Mouse (Mus musculus) MEL (cell line): ENCODE results near the gene Kctd5. TPM values are rescaled to one million over a fixed set of nuclear protein-coding genes. Genes with fewer than 3 reads are reported as not detected.

Experiments used
- DNase-seq: peaks from one replicate; pipeline ENCODE4 v3.0.0; 2011; ENCODE audit warnings: low read depth, low spot score
- H3K27ac ChIP-seq: 2 replicates; pipeline ENCODE4 v1.5.1; 2012; ENCODE audit warnings: low read depth, mild to moderate bottlenecking, control low read depth, low read length, moderate library complexity; ENCODE audit not compliant: control insufficient read depth
- H3K27me3 ChIP-seq, 2 experiments: fragments of 150-350 bp in 1 of 2; sonication (generic) in 1 of 2; 2 replicates each; pipeline ENCODE4 v1.6.1; 2012; ENCODE audit warnings: low read length in 2 of 2, mild to moderate bottlenecking in 2 of 2, improper control_type of control experiment in 1 of 2, moderate library complexity in 1 of 2; ENCODE audit not compliant: insufficient read depth in 2 of 2, control insufficient read depth in 1 of 2
- H3K36me3 ChIP-seq, 2 experiments: 2 replicates each; pipeline ENCODE4 v1.6.1; 2012 to 2014; ENCODE audit warnings: low read length in 2 of 2, improper control_type of control experiment in 1 of 2, inconsistent platforms in 1 of 2, mild to moderate bottlenecking in 1 of 2; ENCODE audit not compliant: insufficient read depth in 2 of 2, control insufficient read depth in 1 of 2
- H3K4me1 ChIP-seq, 2 experiments: fragments of 150-350 bp in 1 of 2; sonication (generic) in 1 of 2; 2 replicates each; pipeline ENCODE4 v1.6.1; 2012; ENCODE audit warnings: low read length in 2 of 2, improper control_type of control experiment in 1 of 2, mild to moderate bottlenecking in 1 of 2; ENCODE audit not compliant: insufficient read depth in 2 of 2, control insufficient read depth in 1 of 2
- H3K4me3 ChIP-seq, 2 experiments: fragments of 150-350 bp in 1 of 2; sonication (generic) in 1 of 2; 2 replicates each; pipeline ENCODE4 v1.5.1; 2012; ENCODE audit warnings: low read depth in 2 of 2, low read length in 2 of 2, mild to moderate bottlenecking in 2 of 2, moderate library complexity in 2 of 2, control low read depth in 1 of 2, improper control_type of control experiment in 1 of 2; ENCODE audit not compliant: control insufficient read depth in 1 of 2, insufficient read depth in 1 of 2
- H3K79me2 ChIP-seq: 2 replicates; pipeline ENCODE4 v1.6.1; 2012; ENCODE audit warnings: mild to moderate bottlenecking, low read length, moderate library complexity; ENCODE audit not compliant: control insufficient read depth, poor library complexity, insufficient read depth
- H3K9ac ChIP-seq: 2 replicates; pipeline ENCODE4 v1.6.1; 2012; ENCODE audit warnings: low read depth, mild to moderate bottlenecking, control low read depth, low read length, moderate library complexity; ENCODE audit not compliant: control insufficient read depth, poor library complexity, severe bottlenecking
- H3K9me3 ChIP-seq: fragments of 150-350 bp; sonication (generic); replicated peaks from 2 replicates; pipeline ENCODE4 v1.6.1; 2012; ENCODE audit warnings: mild to moderate bottlenecking, low read length, improper control_type of control experiment, moderate library complexity; ENCODE audit not compliant: insufficient read depth
- GABPA ChIP-seq: IDR thresholded peaks from 2 replicates; pipeline ENCODE4 v1.6.1; 2012; ENCODE audit warnings: low read depth, mild to moderate bottlenecking, inconsistent platforms, low read length, improper control_type of control experiment, moderate library complexity
- GATA1 ChIP-seq: IDR thresholded peaks from 2 replicates; pipeline ENCODE4 v1.6.1; 2011; ENCODE audit warnings: low read depth, low read length, improper control_type of control experiment
- KAT2A ChIP-seq: conservative IDR thresholded peaks from 2 replicates; pipeline ENCODE4 v1.6.1; 2012; ENCODE audit warnings: low read depth, low read length, improper control_type of control experiment, inconsistent platforms
- MAX ChIP-seq: IDR thresholded peaks from 2 replicates; pipeline ENCODE4 v1.6.1; 2011; ENCODE audit warnings: low read length, improper control_type of control experiment
- MAZ ChIP-seq: IDR thresholded peaks from 2 replicates; pipeline ENCODE4 v1.6.1; 2012; ENCODE audit warnings: low read depth, mild to moderate bottlenecking, inconsistent platforms, low read length, improper control_type of control experiment
- MYC ChIP-seq: IDR thresholded peaks from 2 replicates; pipeline ENCODE4 v1.6.1; 2011; ENCODE audit warnings: low read depth, mild to moderate bottlenecking, low read length, improper control_type of control experiment, moderate library complexity
- TCF12 ChIP-seq: IDR thresholded peaks from 2 replicates; pipeline ENCODE4 v1.6.1; 2014; ENCODE audit warnings: low read depth, mild to moderate bottlenecking, inconsistent platforms, low read length, improper control_type of control experiment, moderate library complexity
- ZNF384 ChIP-seq: IDR thresholded peaks from 2 replicates; pipeline ENCODE4 v1.6.1; 2012; ENCODE audit warnings: low read depth, mild to moderate bottlenecking, inconsistent platforms, low read length, improper control_type of control experiment
- polyA plus RNA-seq, 2 experiments: library from polyadenylated mRNA; stranded (reverse) in 1 of 2; unstranded in 1 of 2; fragments of >175 nt in 1 of 2; fragments of >200 nt in 1 of 2; gene quantifications; 2 replicates each; pipeline versions ENCODE4 v1.2.1 to v1.2.4; 2012; ENCODE audit warnings: low replicate concordance in 2 of 2, low read depth in 1 of 2; ENCODE audit not compliant: insufficient read length in 2 of 2, insufficient read depth in 1 of 2, missing spikeins in 1 of 2
- total RNA-seq: library from RNA; depleted of rRNA; stranded (reverse); fragments of 300-350 nt; gene quantifications from 2 replicates; pipeline ENCODE4 v1.2.3, GENCODE M21; 2012; rRNA removed

Gene Kctd5
- total and polyA plus RNA-seq, 3 experiments: 20.2 to 33.2 TPM; not detected in 1

- H3K4me3 ChIP-seq: no peak within 1 kb of the TSS
- no peaks in the 10 kb centered on the region for H3K36me3 ChIP-seq
Observed at GRCm38 (mm10) chr17:23997901-23998300, 75.4 kb downstream of the Kctd5 start, which contains the start of gene Prss22. Prss22 (minus strand) TSS chr17:23998100.

More at GRCm38 (mm10) chr17:23997901-23998300, 75.4 kb downstream of the Kctd5 start, which contains the start of gene Prss22:
- Histone ChIP-seq H3K79me2 (no peaks in the 10 kb centered on the region), H3K4me1 (peaks cover 0 to 10% of the 10 kb centered on the region in 2 experiments; a peak in 1 of 4 replicates)
- no peak for DNase-seq
- TF ChIP-seq MYC: no peak
- TF ChIP-seq KAT2A: no peak
- TF ChIP-seq ZNF384: no peak
- no peak for TF ChIP-seq MAX
- no peak for TF ChIP-seq GATA1
- no peak for TF ChIP-seq TCF12
- TF ChIP-seq MAZ: no peak
- TF ChIP-seq GABPA: no peak
- TF ChIP-seq, all 39 proteins: peak for 0
- no peak within 1 kb of the TSS for H3K27ac ChIP-seq
- H3K9ac ChIP-seq: no peak within 1 kb of the TSS
- H3K9me3 ChIP-seq: no peaks in the 10 kb centered on the region
- H3K27me3 ChIP-seq: no peaks in the 10 kb centered on the region; a peak in 1 of 4 replicates

Other genes with a start within 250 kb of the Kctd5 start
- 453 and 486 TPM in 2 replicates for gene Elob, start 244.3 kb downstream of the Kctd5 start, total RNA-seq
- gene Elob, start 244.3 kb downstream of the Kctd5 start, polyA plus RNA-seq: 100 to 1,000 TPM in 1 of 2 experiments, not detected in 1; 609 TPM
- 0.08 and 0.42 TPM in 2 replicates for gene Prss33, start 237.4 kb downstream of the Kctd5 start, total RNA-seq
- 1 to 10 TPM in 1 of 2 experiments, not detected in 1; 1.0 TPM for gene Prss33, start 237.4 kb downstream of the Kctd5 start, polyA plus RNA-seq
- not detected in 2 replicates for gene Prss32, start 229.6 kb downstream of the Kctd5 start, total RNA-seq
- gene Prss32, start 229.6 kb downstream of the Kctd5 start, polyA plus RNA-seq: under 1 TPM in 1 of 2 experiments, not detected in 1; 0.71 TPM
- gene Prss41, start 229.3 kb downstream of the Kctd5 start, total RNA-seq: 2.6 and 3.4 TPM in 2 replicates
- gene Prss41, start 229.3 kb downstream of the Kctd5 start, polyA plus RNA-seq: 10 to 100 TPM in 1 of 2 experiments, not detected in 1; 12.8 TPM
- not detected in 2 replicates for gene Prss21, start 205.4 kb downstream of the Kctd5 start, total RNA-seq
- not detected for gene Prss21, start 205.4 kb downstream of the Kctd5 start, polyA plus RNA-seq
- gene Dcpp1, start 192.6 kb downstream of the Kctd5 start, total RNA-seq: not detected in 2 replicates
- gene Dcpp1, start 192.6 kb downstream of the Kctd5 start, polyA plus RNA-seq: not detected
- not detected in 2 replicates for gene Dcpp2, start 192.6 kb downstream of the Kctd5 start, total RNA-seq
- not detected for gene Dcpp2, start 192.6 kb downstream of the Kctd5 start, polyA plus RNA-seq
- not detected in 2 replicates for gene Dcpp3, start 156.0 kb downstream of the Kctd5 start, total RNA-seq
- not detected for gene Dcpp3, start 156.0 kb downstream of the Kctd5 start, polyA plus RNA-seq
- gene Sbp, start 131.8 kb downstream of the Kctd5 start, total RNA-seq: not detected in 2 replicates
- not detected for gene Sbp, start 131.8 kb downstream of the Kctd5 start, polyA plus RNA-seq
- not detected in 2 replicates for gene Sbpl, start 118.2 kb downstream of the Kctd5 start, total RNA-seq
- not detected for gene Sbpl, start 118.2 kb downstream of the Kctd5 start, polyA plus RNA-seq
- not detected in 2 replicates for gene Prss30, start 92.9 kb downstream of the Kctd5 start, total RNA-seq
- not detected for gene Prss30, start 92.9 kb downstream of the Kctd5 start, polyA plus RNA-seq
- gene Prss22, start 75.4 kb downstream of the Kctd5 start, total RNA-seq: not detected in 2 replicates
- not detected for gene Prss22, start 75.4 kb downstream of the Kctd5 start, polyA plus RNA-seq
- not detected in 2 replicates for gene Prss27, start 35.3 kb downstream of the Kctd5 start, total RNA-seq
- not detected for gene Prss27, start 35.3 kb downstream of the Kctd5 start, polyA plus RNA-seq
- gene Pdpk1, start 77.4 kb upstream of the Kctd5 start, total RNA-seq: 19.0 and 19.3 TPM in 2 replicates
- gene Pdpk1, start 77.4 kb upstream of the Kctd5 start, polyA plus RNA-seq: 10 to 100 TPM; 18.3 to 26.9 TPM
- 11.4 and 15.9 TPM in 2 replicates for gene Amdhd2, start 90.3 kb upstream of the Kctd5 start, total RNA-seq
- gene Amdhd2, start 90.3 kb upstream of the Kctd5 start, polyA plus RNA-seq: 10 to 100 TPM in 1 of 2 experiments, not detected in 1; 36.1 TPM
- 58.4 and 59.3 TPM in 2 replicates for gene Atp6v0c, start 96.2 kb upstream of the Kctd5 start, total RNA-seq
- 100 to 1,000 TPM; 125 to 515 TPM for gene Atp6v0c, start 96.2 kb upstream of the Kctd5 start, polyA plus RNA-seq
- gene Tbc1d24, start 132.1 kb upstream of the Kctd5 start, total RNA-seq: 21.8 and 24.3 TPM in 2 replicates
- 10 to 100 TPM; 27.3 to 34.2 TPM for gene Tbc1d24, start 132.1 kb upstream of the Kctd5 start, polyA plus RNA-seq
- 1.7 and 2.7 TPM in 2 replicates for gene Ntn3, start 136.0 kb upstream of the Kctd5 start, total RNA-seq
- gene Ntn3, start 136.0 kb upstream of the Kctd5 start, polyA plus RNA-seq: 1 to 10 TPM in 1 of 2 experiments, not detected in 1; 2.5 TPM
- gene Tedc2, start 147.4 kb upstream of the Kctd5 start, total RNA-seq: 18.5 and 22.6 TPM in 2 replicates
- 10 to 100 TPM in 1 of 2 experiments, not detected in 1; 24.6 TPM for gene Tedc2, start 147.4 kb upstream of the Kctd5 start, polyA plus RNA-seq
- 34.5 and 38.0 TPM in 2 replicates for gene Ccnf, start 178.0 kb upstream of the Kctd5 start, total RNA-seq
- 10 to 100 TPM in 1 of 2 experiments, not detected in 1; 73.9 TPM for gene Ccnf, start 178.0 kb upstream of the Kctd5 start, polyA plus RNA-seq